Mouse (Mus musculus) ES-E14 (cell line): ENCODE measurements around the gene Ank2.

ENCODE experiments used
- CHD2 ChIP-seq: IDR thresholded peaks from 2 replicates; pipeline ENCODE4 v1.6.1; 2014; ENCODE audit warnings: mild to moderate bottlenecking, low read depth, low read length, inconsistent platforms
- HCFC1 ChIP-seq: IDR thresholded peaks from 2 replicates; pipeline ENCODE4 v1.6.1; 2012; ENCODE audit warnings: low read length, inconsistent platforms, borderline replicate concordance; ENCODE audit not compliant: insufficient read depth
- MAFK ChIP-seq: IDR thresholded peaks from 2 replicates; pipeline ENCODE4 v1.6.1; 2014; ENCODE audit warnings: mild to moderate bottlenecking, low read depth, low read length, inconsistent platforms; ENCODE audit not compliant: insufficient read depth
- ZC3H11A ChIP-seq: IDR thresholded peaks from 2 replicates; pipeline ENCODE4 v1.6.1; 2012; ENCODE audit warnings: low read depth, mild to moderate bottlenecking, inconsistent platforms, low read length, borderline replicate concordance
- ZNF384 ChIP-seq: IDR thresholded peaks from 2 replicates; pipeline ENCODE4 v1.6.1; 2012; ENCODE audit warnings: low read depth, low read length, inconsistent platforms

GRCm38 (mm10) chr3:127451070-127451469 lies 48.1 kb downstream of the Ank2 start:
- peak; percentile 42; the same call in 1 of the 2 replicates for TF ChIP-seq ZC3H11A
- no peak for TF ChIP-seq CHD2
- TF ChIP-seq HCFC1, result no peak
- TF ChIP-seq MAFK, result no peak
- TF ChIP-seq ZNF384, result no peak
